Mouse (Mus musculus) activated CD4-positive, CD25-positive, alpha-beta regulatory T cell (primary cell): ENCODE data around the gene Olfr535. TPM values are rescaled to one million over a fixed set of nuclear protein-coding genes. Genes with fewer than 3 reads are reported as not detected.

Experiments
- polyA plus RNA-seq, 2 experiments: library from polyadenylated mRNA; unstranded; fragments of 100-300 nt; shearing (Covaris generic); gene quantifications; one replicate each; pipeline ENCODE4 v1.2.1; 2017

Olfr535 gene
- polyA plus RNA-seq = not detected

GRCm38 (mm10) chr7:140483916-140484315 lies at the start of gene Olfr535:
Olfr535 (plus strand) TSS chr7:140484216.

GRCm38 (mm10) chr7:140463070-140463469 lies 20.9 kb upstream of the Olfr535 start, which contains the start of gene Olfr533:
Olfr533 (plus strand) TSS chr7:140463370.

GRCm38 (mm10) chr7:140507346-140508021 lies 23.5 kb downstream of the Olfr535 start, which contains the start of gene Olfr536:
Olfr536 (minus strand) TSS chr7:140507396.

Other genes starting within 250 kb of the Olfr535 start
- gene 5830411N06Rik, start 236.9 kb upstream of the Olfr535 start, polyA plus RNA-seq = 1 to 10 TPM in 1 of 2 experiments, not detected in 1; 1.1 TPM
- under 1 TPM in 1 of 2 experiments, not detected in 1; 0.10 TPM for gene Olfr525, start 163.4 kb upstream of the Olfr535 start, polyA plus RNA-seq
- gene Olfr527, start 150.2 kb upstream of the Olfr535 start, polyA plus RNA-seq = not detected
- gene Olfr60, start 122.5 kb upstream of the Olfr535 start, polyA plus RNA-seq = under 1 TPM in 1 of 2 experiments, not detected in 1; 0.21 TPM
- gene Olfr530, start 107.9 kb upstream of the Olfr535 start, polyA plus RNA-seq = under 1 TPM in 1 of 2 experiments, not detected in 1; 0.54 TPM
- gene Olfr531, start 81.3 kb upstream of the Olfr535 start, polyA plus RNA-seq = under 1 TPM in 1 of 2 experiments, not detected in 1; 0.14 TPM
- not detected for gene Olfr532, start 62.6 kb upstream of the Olfr535 start, polyA plus RNA-seq
- under 1 TPM in 1 of 2 experiments, not detected in 1; 0.23 TPM for gene Olfr533, start 20.8 kb upstream of the Olfr535 start, polyA plus RNA-seq
- gene Olfr536, start 23.2 kb downstream of the Olfr535 start, polyA plus RNA-seq = not detected
- gene Olfr538, start 83.7 kb downstream of the Olfr535 start, polyA plus RNA-seq = not detected
- gene Olfr46, start 117.1 kb downstream of the Olfr535 start, polyA plus RNA-seq = under 1 TPM in 1 of 2 experiments, not detected in 1; 0.02 TPM
- not detected for gene Olfr61, start 144.8 kb downstream of the Olfr535 start, polyA plus RNA-seq
- not detected for gene Olfr53, start 162.2 kb downstream of the Olfr535 start, polyA plus RNA-seq
- gene Olfr539, start 175.7 kb downstream of the Olfr535 start, polyA plus RNA-seq = under 1 TPM; 0.10 to 0.14 TPM
- gene Olfr45, start 197.7 kb downstream of the Olfr535 start, polyA plus RNA-seq = under 1 TPM; 0.04 to 0.07 TPM
- gene Olfr541, start 213.1 kb downstream of the Olfr535 start, polyA plus RNA-seq = under 1 TPM in 1 of 2 experiments, not detected in 1; 0.34 TPM